Mouse (Mus musculus) gastrocnemius, adult 8-10 months (tissue): ENCODE results near the gene Arid1a. TPM values are rescaled to one million over a fixed set of nuclear protein-coding genes. Genes with fewer than 3 reads are reported as not detected.
A peak's percentile ranks its signal among the peaks of the same experiment; 100 is the strongest.

Source experiments
- DNase-seq, 2 experiments: peaks; one replicate each; pipeline ENCODE4 v3.0.0; 2022; ENCODE audit warnings: low spot score in 2 of 2
- total RNA-seq, 4 experiments: library from RNA; stranded (reverse); gene quantifications; 2 replicates each; pipeline ENCODE4 v1.2.4; 2022

Arid1a gene
- 10 to 100 TPM; 23.3 to 27.5 (median 26.0) TPM for total RNA-seq

- DNase-seq: peak; percentile 91 to 92
Observed at GRCm38 (mm10) chr4:133756514-133757268, at the start of gene Arid1a. TSS of gene Arid1a (minus strand) at chr4:133756769.

- no peak for DNase-seq
Observed at GRCm38 (mm10) chr4:133804401-133805263, 48.1 kb upstream of the Arid1a start.

GRCm38 (mm10) chr4:133800589-133800988, 44.0 kb upstream of the Arid1a start:
- DNase-seq: no peak

- DNase-seq: no peak
Observed at GRCm38 (mm10) chr4:133793269-133793668, 36.7 kb upstream of the Arid1a start.

- peak; percentile 78 to 89 for DNase-seq
Observed at GRCm38 (mm10) chr4:133774570-133775554, 18.3 kb upstream of the Arid1a start.

- no peak for DNase-seq
Observed at GRCm38 (mm10) chr4:133769157-133769556, 12.6 kb upstream of the Arid1a start.

GRCm38 (mm10) chr4:133763112-133763511, 6.5 kb upstream of the Arid1a start:
- no peak for DNase-seq

GRCm38 (mm10) chr4:133759659-133760058, 3.1 kb upstream of the Arid1a start:
- no peak for DNase-seq

GRCm38 (mm10) chr4:133757269-133757835, 783 bp upstream of the Arid1a start:
- peak; percentile 70 to 78 for DNase-seq

GRCm38 (mm10) chr4:133755861-133756371, 653 bp downstream of the Arid1a start:
- DNase-seq: no peak

GRCm38 (mm10) chr4:133754871-133755765, 1.5 kb downstream of the Arid1a start:
- no peak for DNase-seq

GRCm38 (mm10) chr4:133754238-133754637, 2.3 kb downstream of the Arid1a start:
- DNase-seq: peak; percentile 96 to 97

GRCm38 (mm10) chr4:133753375-133754190, 3.0 kb downstream of the Arid1a start:
- peak; percentile 57 to 60 for DNase-seq

- peak in 1 of 2 experiments; percentile 37 for DNase-seq
Observed at GRCm38 (mm10) chr4:133752449-133753374, 3.9 kb downstream of the Arid1a start.

GRCm38 (mm10) chr4:133751521-133752448, 4.8 kb downstream of the Arid1a start:
- peak in 1 of 2 experiments; percentile 15 for DNase-seq

- no peak for DNase-seq
Observed at GRCm38 (mm10) chr4:133750184-133750775, 6.3 kb downstream of the Arid1a start.
